Mouse (Mus musculus) forebrain, embryonic 12.5 days (tissue): ENCODE measurements at regions not wholly inside any gene's neighbourhood (a gene's known extent, or its start where the extent isn't known, plus 50 kb on each side); places are given as distances from the start of the nearest gene placed in this dataset.
"Not testable (repeated sequence)": the region's sequence is repeated elsewhere in the genome, so short reads cannot be mapped to it uniquely, and the experiment has no call there.

Source experiments
- ATAC-seq: fragments of 200-750 bp; cut with Nextera tagmentation; 2 replicates; pipeline ENCODE4 v1.8.0; 2017; ENCODE audit warnings: moderate TSS enrichment; ENCODE audit not compliant: low FRiP score
- H3K27ac ChIP-seq: fragments of 300-500 bp; sonication (generic); 2 replicates; pipeline ENCODE4 v1.5.1; 2016; ENCODE audit warnings: mild to moderate bottlenecking
- H3K27me3 ChIP-seq: fragments of 300-500 bp; sonication (generic); 2 replicates; pipeline ENCODE4 v1.6.1; 2016; ENCODE audit warnings: mild to moderate bottlenecking
- H3K36me3 ChIP-seq: fragments of 300-500 bp; sonication (generic); replicated peaks from 2 replicates; pipeline ENCODE4 v1.6.1; 2016; ENCODE audit warnings: mild to moderate bottlenecking
- H3K4me1 ChIP-seq: fragments of 300-500 bp; sonication (generic); 2 replicates; pipeline ENCODE4 v1.6.1; 2016
- H3K4me2 ChIP-seq: fragments of 300-500 bp; sonication (generic); 2 replicates; pipeline ENCODE4 v1.6.1; 2016; ENCODE audit warnings: mild to moderate bottlenecking, moderate library complexity
- H3K4me3 ChIP-seq: fragments of 300-500 bp; sonication (generic); replicated peaks from 2 replicates; pipeline ENCODE4 v1.5.1; 2016; ENCODE audit warnings: mild to moderate bottlenecking
- H3K9ac ChIP-seq: fragments of 300-500 bp; sonication (generic); 2 replicates; pipeline ENCODE4 v1.6.1; 2016; ENCODE audit warnings: mild to moderate bottlenecking
- H3K9me3 ChIP-seq: fragments of 300-500 bp; sonication (generic); 2 replicates; pipeline ENCODE4 v1.6.1; 2016
- WGBS: fragments of 180-500 bp; shearing (Covaris S2); methylation state at CpG from one replicate; pipeline ENCODE4 v1.1.7; 2016; 5-methylcytosine and 5-hydroxymethylcytosine counted together

DNA sequence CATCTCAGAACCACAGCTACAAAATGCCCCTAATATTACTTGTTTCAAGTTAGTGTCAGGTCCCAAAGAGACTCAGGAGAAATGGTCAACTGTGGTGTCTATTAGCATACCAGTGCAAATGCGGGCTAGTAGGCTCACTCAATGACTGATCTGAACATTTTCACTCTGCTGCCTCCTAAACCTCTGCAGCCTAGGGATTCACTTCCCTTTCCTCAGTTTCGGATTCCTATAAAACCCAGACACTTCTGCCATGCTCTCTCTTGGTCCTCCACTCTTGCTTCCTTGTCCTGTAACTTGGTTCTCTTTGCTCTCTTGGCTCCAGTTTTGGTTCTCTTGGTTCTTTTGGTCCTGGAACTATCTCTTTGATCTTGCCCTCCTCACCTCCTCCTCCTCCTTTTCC, 206.3 kb upstream of the Spef2 start:
- WGBS, result 89% methylated on average over 2 of the region's 2 CpGs
- Histone ChIP-seq H3K9ac (no peak overlapping the region), H3K36me3 (no peaks in the 10 kb centered on the region), H3K4me3 (no peak overlapping the region), H3K4me2 (no peak overlapping the region), H3K4me1 (no peaks in the 10 kb centered on the region), H3K27ac (no peak overlapping the region), H3K27me3 (no peaks in the 10 kb centered on the region), H3K9me3 (no peaks in the 10 kb centered on the region)
- no peak for ATAC-seq

DNA sequence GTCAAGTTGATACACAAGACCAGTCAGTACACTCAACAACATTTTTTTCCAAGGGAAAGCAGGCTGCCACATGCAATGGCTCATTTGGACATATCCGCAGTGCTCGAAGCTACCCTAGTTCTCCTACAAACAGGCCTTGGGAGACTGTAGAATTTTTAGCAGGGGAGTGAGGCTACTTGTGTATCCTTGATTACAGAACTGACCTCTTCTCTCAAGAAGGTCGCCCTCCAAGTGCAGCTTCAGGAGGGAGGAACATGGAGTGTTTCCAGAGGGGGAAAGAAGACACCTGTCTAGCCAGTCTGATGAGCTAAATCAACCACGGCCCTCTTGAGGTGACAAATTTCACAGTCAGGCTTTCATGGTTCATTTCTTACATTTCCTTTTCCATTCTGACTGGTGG, 202.0 kb upstream of the Prlr start:
- Histone ChIP-seq H3K9ac (no peak overlapping the region), H3K27ac (no peak overlapping the region), H3K27me3 (no peaks in the 10 kb centered on the region), H3K4me1 (no peaks in the 10 kb centered on the region), H3K36me3 (no peaks in the 10 kb centered on the region), H3K9me3 (no peaks in the 10 kb centered on the region), H3K4me2 (no peak overlapping the region), H3K4me3 (no peak overlapping the region)
- no peak for ATAC-seq
- 81% methylated on average over 4 of the region's 4 CpGs for WGBS

GRCm38 (mm10) chr15:10011289-10012234, 165.5 kb upstream of the Prlr start:
- Histone ChIP-seq H3K4me3 (no peak overlapping the region), H3K27me3 (no peaks in the 10 kb centered on the region), H3K4me2 (no peak overlapping the region; the same call in 1 of the 2 replicates), H3K9me3 (no peaks in the 10 kb centered on the region), H3K36me3 (no peaks in the 10 kb centered on the region), H3K9ac (no peak overlapping the region), H3K4me1 (peaks cover 6% of the 10 kb centered on the region), H3K27ac (no peak overlapping the region)
- peak; percentile 97 for ATAC-seq
- WGBS, result 31% methylated on average over 7 of the region's 7 CpGs

DNA sequence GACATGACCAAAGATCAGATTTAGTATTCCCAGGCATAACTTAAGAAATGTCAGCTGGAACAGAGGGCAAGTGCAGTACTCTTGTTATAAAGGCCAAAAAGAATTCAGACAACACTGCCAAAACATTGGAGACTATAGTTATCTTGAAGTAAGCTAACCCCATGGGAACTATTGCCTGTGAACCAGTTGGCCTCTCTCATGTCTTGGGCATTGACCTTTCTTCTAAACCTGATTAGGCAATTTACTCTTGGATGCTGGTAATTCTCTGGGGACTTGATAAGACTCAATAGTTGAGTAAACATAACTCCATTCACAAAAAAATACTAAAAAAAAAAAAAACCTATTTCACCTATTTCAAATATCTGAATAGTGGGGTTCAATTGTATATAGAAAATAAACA, 159.8 kb upstream of the Prlr start:
- ATAC-seq, result no peak
- no peak overlapping the region for H3K27ac ChIP-seq
- H3K4me1 ChIP-seq, result no peaks in the 10 kb centered on the region
- no peak overlapping the region for H3K4me3 ChIP-seq
- no peaks in the 10 kb centered on the region for H3K9me3 ChIP-seq
- H3K4me2 ChIP-seq, result no peak overlapping the region
- H3K27me3 ChIP-seq, result no peaks in the 10 kb centered on the region
- H3K9ac ChIP-seq, result no peak overlapping the region
- no peaks in the 10 kb centered on the region for H3K36me3 ChIP-seq

DNA sequence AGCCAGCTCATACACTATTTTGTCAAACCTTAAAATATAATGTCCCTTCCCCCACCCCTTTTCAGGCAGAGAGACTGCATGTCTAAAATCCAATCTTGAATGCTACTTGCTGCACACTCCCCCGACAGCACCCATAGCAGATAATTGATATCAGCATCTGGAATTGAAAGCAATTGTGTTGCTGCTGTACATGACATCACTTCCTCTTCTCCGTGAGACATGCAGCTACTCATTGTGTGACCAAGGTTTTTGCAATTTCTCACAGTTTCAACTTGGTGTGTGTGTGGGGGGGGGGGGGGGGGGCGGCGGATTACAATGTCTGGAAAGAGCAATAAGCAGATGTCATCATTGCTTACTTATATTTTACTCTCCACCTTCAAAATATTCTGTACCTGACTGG, 147.1 kb upstream of the Prlr start:
- H3K9me3 ChIP-seq, result no peaks in the 10 kb centered on the region
- no peak for ATAC-seq
- H3K36me3 ChIP-seq, result no peaks in the 10 kb centered on the region
- no peaks in the 10 kb centered on the region for H3K4me1 ChIP-seq
- no peak overlapping the region for H3K27ac ChIP-seq
- no peaks in the 10 kb centered on the region for H3K27me3 ChIP-seq
- H3K9ac ChIP-seq, result no peak overlapping the region
- no peak overlapping the region for H3K4me2 ChIP-seq
- 89% methylated on average over 4 of the region's 4 CpGs for WGBS
- H3K4me3 ChIP-seq, result no peak overlapping the region

DNA sequence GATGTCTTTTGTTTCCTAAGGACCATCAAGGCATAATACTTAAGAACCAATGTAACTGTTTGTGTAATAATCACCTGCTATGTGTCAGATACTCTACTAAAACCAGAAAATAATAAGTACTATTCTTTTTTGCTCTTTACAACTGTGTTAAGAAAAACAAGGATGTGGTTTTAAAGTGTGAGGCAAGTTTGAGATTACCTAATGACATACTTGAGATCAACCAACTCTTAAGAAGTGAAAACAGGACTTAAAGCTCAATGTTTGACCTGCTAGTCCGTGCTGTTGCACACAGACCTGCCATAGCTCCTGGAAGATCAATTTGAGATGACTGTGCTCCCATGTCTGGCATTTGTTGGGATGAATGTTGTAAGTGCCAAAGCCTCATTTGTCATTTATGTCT, 141.5 kb upstream of the Prlr start:
- Histone ChIP-seq H3K4me2 (no peak overlapping the region), H3K9ac (no peak overlapping the region), H3K4me1 (no peaks in the 10 kb centered on the region), H3K9me3 (no peaks in the 10 kb centered on the region), H3K36me3 (no peaks in the 10 kb centered on the region), H3K27ac (no peak overlapping the region), H3K27me3 (no peaks in the 10 kb centered on the region), H3K4me3 (no peak overlapping the region)
- 69% methylated on average over 1 of the region's 1 CpGs for WGBS
- ATAC-seq, result no peak

- not testable (repeated sequence) for H3K27me3 ChIP-seq, H3K36me3 ChIP-seq, H3K4me2 ChIP-seq, ATAC-seq, H3K9ac ChIP-seq, H3K27ac ChIP-seq, H3K4me1 ChIP-seq, H3K9me3 ChIP-seq, H3K4me3 ChIP-seq
- WGBS, result 67% methylated on average over 2 of the region's 2 CpGs
Measured at GRCm38 (mm10) chr15:10036576-10036975, 140.5 kb upstream of the Prlr start.

DNA sequence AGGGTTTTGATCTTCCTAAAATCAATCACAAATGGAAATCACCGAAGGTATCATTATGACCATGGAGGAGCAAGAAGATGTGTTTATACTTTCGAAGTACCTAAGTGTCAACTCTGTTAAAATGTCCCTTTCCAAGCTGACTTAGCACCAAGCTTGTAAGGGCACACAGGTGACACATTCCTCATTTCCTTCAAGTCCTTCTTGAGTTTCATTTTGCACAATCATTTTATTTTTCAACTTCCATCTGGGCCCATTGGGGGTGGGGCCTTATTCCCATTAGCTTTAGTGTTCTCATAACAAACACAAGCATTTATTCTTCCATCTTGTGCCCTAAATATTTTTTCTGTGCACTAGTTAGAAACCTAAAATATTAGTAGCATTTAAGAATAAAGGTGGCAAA, 103.5 kb upstream of the Prlr start:
- no peaks in the 10 kb centered on the region for H3K36me3 ChIP-seq
- H3K27ac ChIP-seq, result no peak overlapping the region
- H3K4me1 ChIP-seq, result no peaks in the 10 kb centered on the region
- ATAC-seq, result no peak
- WGBS, result 89% methylated on average over 2 of the region's 2 CpGs
- H3K9ac ChIP-seq, result no peak overlapping the region
- H3K4me3 ChIP-seq, result no peak overlapping the region
- no peaks in the 10 kb centered on the region for H3K9me3 ChIP-seq
- no peaks in the 10 kb centered on the region for H3K27me3 ChIP-seq
- no peak overlapping the region for H3K4me2 ChIP-seq

DNA sequence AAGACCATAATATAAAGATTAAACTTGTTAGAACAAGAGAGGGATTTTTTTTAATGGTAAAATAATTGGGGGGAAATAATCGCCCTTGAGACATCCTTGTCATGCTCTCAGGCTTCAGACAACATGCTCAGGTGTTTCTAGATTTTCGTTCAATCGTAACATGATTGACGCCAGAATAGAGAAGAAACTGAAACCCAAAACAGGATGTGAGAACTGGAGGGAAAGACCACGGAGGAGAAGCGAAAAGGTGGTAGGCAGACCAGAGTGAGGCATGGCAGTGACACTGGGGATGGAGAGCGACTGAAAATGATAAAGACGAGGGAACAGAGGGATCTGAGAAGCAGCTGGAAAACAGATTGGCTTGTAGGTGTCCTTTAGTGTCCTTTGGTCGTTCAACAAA, 102.1 kb upstream of the Prlr start:
- Histone ChIP-seq H3K4me3 (no peak overlapping the region), H3K4me1 (no peaks in the 10 kb centered on the region), H3K4me2 (no peak overlapping the region), H3K27ac (no peak overlapping the region), H3K27me3 (no peaks in the 10 kb centered on the region), H3K9me3 (no peaks in the 10 kb centered on the region), H3K9ac (no peak overlapping the region), H3K36me3 (no peaks in the 10 kb centered on the region)
- 79% methylated on average over 9 of the region's 9 CpGs for WGBS
- ATAC-seq, result no peak

- H3K36me3 ChIP-seq, result no peaks in the 10 kb centered on the region
- H3K4me3 ChIP-seq, result no peak overlapping the region
- ATAC-seq, result peak; percentile 76
- H3K9me3 ChIP-seq, result no peaks in the 10 kb centered on the region
- H3K27me3 ChIP-seq, result no peaks in the 10 kb centered on the region
- H3K9ac ChIP-seq, result no peak overlapping the region
- no peaks in the 10 kb centered on the region for H3K4me1 ChIP-seq
- WGBS, result 71% methylated on average over 10 of the region's 10 CpGs
- H3K4me2 ChIP-seq, result no peak overlapping the region
- no peak overlapping the region for H3K27ac ChIP-seq
Measured at GRCm38 (mm10) chr15:10075391-10076060, 101.5 kb upstream of the Prlr start.

- H3K27ac ChIP-seq, result no peak overlapping the region
- 0 out of 2 replicates have a peak, but pooled peaks have one; percentile 53 for ATAC-seq
- H3K36me3 ChIP-seq, result no peaks in the 10 kb centered on the region
- H3K27me3 ChIP-seq, result no peaks in the 10 kb centered on the region
- no peak overlapping the region for H3K4me2 ChIP-seq
- no peaks in the 10 kb centered on the region for H3K4me1 ChIP-seq
- 76% methylated on average over 1 of the region's 1 CpGs for WGBS
- H3K9me3 ChIP-seq, result no peaks in the 10 kb centered on the region
- no peak overlapping the region for H3K4me3 ChIP-seq
- no peak overlapping the region for H3K9ac ChIP-seq
Measured at GRCm38 (mm10) chr15:10076061-10076400, 101.0 kb upstream of the Prlr start.

DNA sequence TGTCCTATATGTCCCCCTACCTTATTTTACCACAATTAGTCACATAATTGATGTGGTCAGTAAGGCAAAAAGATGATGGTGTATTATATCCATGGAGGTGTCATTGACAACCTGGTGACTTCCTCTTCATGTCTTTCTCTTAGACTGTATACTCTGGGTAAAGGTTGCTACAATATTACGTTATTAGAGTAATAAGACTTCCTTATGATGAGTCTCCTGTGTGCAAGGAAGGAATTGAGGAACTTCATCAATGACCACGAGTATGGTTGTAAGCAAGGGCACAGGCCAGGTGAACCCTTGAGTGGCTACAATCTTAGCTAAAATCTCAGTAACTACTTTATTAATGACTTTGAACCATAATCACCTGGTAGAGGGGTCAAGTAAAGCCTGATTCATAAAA, 98.6 kb upstream of the Prlr start:
- no peak overlapping the region for H3K4me3 ChIP-seq
- no peak overlapping the region for H3K27ac ChIP-seq
- H3K9me3 ChIP-seq, result no peaks in the 10 kb centered on the region
- no peaks in the 10 kb centered on the region for H3K36me3 ChIP-seq
- H3K27me3 ChIP-seq, result no peaks in the 10 kb centered on the region
- H3K4me2 ChIP-seq, result no peak overlapping the region
- no peak for ATAC-seq
- no peaks in the 10 kb centered on the region for H3K4me1 ChIP-seq
- WGBS, result 90% methylated on average over 2 of the region's 2 CpGs
- H3K9ac ChIP-seq, result no peak overlapping the region

GRCm38 (mm10) chr15:10079510-10079909, 97.5 kb upstream of the Prlr start:
- no peaks in the 10 kb centered on the region for H3K4me1 ChIP-seq
- H3K9me3 ChIP-seq, result no peaks in the 10 kb centered on the region
- H3K36me3 ChIP-seq, result no peaks in the 10 kb centered on the region
- H3K9ac ChIP-seq, result no peak overlapping the region
- ATAC-seq, result no peak
- H3K4me2 ChIP-seq, result no peak overlapping the region
- H3K27ac ChIP-seq, result no peak overlapping the region
- no peak overlapping the region for H3K4me3 ChIP-seq
- H3K27me3 ChIP-seq, result no peaks in the 10 kb centered on the region
- WGBS, result 94% methylated on average over 4 of the region's 4 CpGs
